Mouse (Mus musculus) thymus, postnatal 25 days (tissue): ENCODE measurements around the gene Gm20403.
"Not testable (repeated sequence)": the region's sequence is repeated elsewhere in the genome, so short reads cannot be mapped to it uniquely, and the experiment has no call there.

Experiments used
- DNase-seq: peaks from one replicate; pipeline ENCODE4 v3.0.0; 2022

Gm20403 gene

GRCm38 (mm10) chr12:54986052-54986717 lies at the start of gene Gm20403:
Gene Gm20403 (minus strand): TSS chr12:54986529.
- peak; percentile 65 for DNase-seq

GRCm38 (mm10) chr12:55027088-55027487 lies 40.8 kb upstream of the Gm20403 start:
- no peak for DNase-seq

- no peak for DNase-seq
Measured at GRCm38 (mm10) chr12:55023284-55023683, 37.0 kb upstream of the Gm20403 start.

GRCm38 (mm10) chr12:55019421-55019877 lies 33.1 kb upstream of the Gm20403 start:
- DNase-seq, result no peak

GRCm38 (mm10) chr12:55017119-55017721 lies 30.9 kb upstream of the Gm20403 start:
- DNase-seq, result no peak

- no peak for DNase-seq
Measured at GRCm38 (mm10) chr12:55016339-55017118, 30.2 kb upstream of the Gm20403 start.

GRCm38 (mm10) chr12:55015428-55015827 lies 29.1 kb upstream of the Gm20403 start:
- peak; percentile 70 for DNase-seq

- DNase-seq, result no peak
Measured at GRCm38 (mm10) chr12:55013626-55014398, 27.5 kb upstream of the Gm20403 start, which contains the start of gene Baz1a. Gene Baz1a (minus strand): TSS chr12:55014348.

- DNase-seq, result no peak
Measured at GRCm38 (mm10) chr12:55013031-55013430, 26.7 kb upstream of the Gm20403 start.

- DNase-seq, result no peak
Measured at GRCm38 (mm10) chr12:55007361-55008008, 21.2 kb upstream of the Gm20403 start.

GRCm38 (mm10) chr12:55006071-55006470 lies 19.7 kb upstream of the Gm20403 start:
- DNase-seq, result no peak

GRCm38 (mm10) chr12:55004396-55004795 lies 18.1 kb upstream of the Gm20403 start:
- no peak for DNase-seq

GRCm38 (mm10) chr12:55003843-55004242 lies 17.5 kb upstream of the Gm20403 start:
- DNase-seq, result no peak

GRCm38 (mm10) chr12:55002532-55002931 lies 16.2 kb upstream of the Gm20403 start:
- not testable (repeated sequence) for DNase-seq

- DNase-seq, result peak; percentile 73
Measured at GRCm38 (mm10) chr12:54999016-54999690, 12.8 kb upstream of the Gm20403 start.

- DNase-seq, result no peak
Measured at GRCm38 (mm10) chr12:54998411-54998810, 12.1 kb upstream of the Gm20403 start.

- no peak for DNase-seq
Measured at GRCm38 (mm10) chr12:54996979-54997474, 10.7 kb upstream of the Gm20403 start.

- no peak for DNase-seq
Measured at GRCm38 (mm10) chr12:54995965-54996364, 9.6 kb upstream of the Gm20403 start.

GRCm38 (mm10) chr12:54994418-54994817 lies 8.1 kb upstream of the Gm20403 start:
- DNase-seq, result no peak

GRCm38 (mm10) chr12:54994068-54994386 lies 7.7 kb upstream of the Gm20403 start:
- no peak for DNase-seq

- no peak for DNase-seq
Measured at GRCm38 (mm10) chr12:54993246-54994067, 7.1 kb upstream of the Gm20403 start.
